Mouse (Mus musculus): Measurements from ENCODE around the gene Epha4. TPM values are rescaled to one million over a fixed set of nuclear protein-coding genes. Genes with fewer than 3 reads are reported as not detected.
A peak's percentile ranks its signal among the peaks of the same experiment; 100 is the strongest.

Gene Epha4
- total RNA-seq, 4 experiments from 2014 or later, result 1.1 to 1.4 (median 1.2) TPM

DNA sequence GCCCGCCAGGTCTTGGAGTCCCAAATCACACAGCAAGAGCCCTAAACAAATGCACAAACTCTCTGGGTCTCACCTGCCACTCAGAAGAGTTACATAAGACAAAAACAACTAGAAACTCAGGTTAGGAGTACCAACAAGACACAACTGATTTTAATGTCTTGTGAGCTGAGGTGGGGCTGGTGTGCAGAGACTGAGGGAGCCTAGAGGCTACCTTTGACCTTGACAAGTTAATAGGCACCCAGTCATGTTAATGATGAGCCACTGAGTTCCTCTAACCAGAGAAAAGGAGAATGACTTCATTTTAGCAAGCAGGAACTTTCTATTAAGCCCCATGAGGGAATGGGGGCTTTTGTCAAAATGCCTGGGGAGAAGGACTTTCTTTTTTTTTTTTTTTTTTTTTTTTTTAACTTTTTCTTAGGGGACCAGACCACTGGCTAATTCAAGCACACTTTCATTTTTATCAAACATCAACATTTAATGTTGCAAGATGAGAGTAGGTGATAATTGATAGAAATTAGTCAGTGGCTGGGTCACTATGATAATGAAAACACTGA is 67.8 kb downstream of the Epha4 start:
- no peak for DNase-seq (ENCODE audit: low spot score in 2 of 2)

DNA sequence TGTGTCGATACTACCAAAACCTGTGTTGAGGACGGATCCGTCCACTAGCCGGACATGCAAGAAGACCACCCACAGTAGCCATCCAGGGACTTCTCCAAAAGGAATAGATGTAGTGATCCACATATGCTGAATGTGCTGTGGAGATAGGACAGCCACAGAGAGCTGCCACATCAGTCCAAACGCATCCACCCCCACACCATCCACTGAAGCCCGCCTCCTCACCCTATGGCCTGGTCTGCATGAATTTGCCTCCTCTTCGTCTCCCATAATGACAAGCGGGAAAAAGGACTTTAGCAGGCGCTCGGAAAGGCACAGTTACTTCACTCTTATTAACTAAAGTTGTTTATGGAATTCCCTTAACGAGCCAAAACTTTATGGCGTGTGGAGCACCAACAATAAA is 68.5 kb downstream of the Epha4 start:
- DNase-seq (ENCODE audit: low spot score in 2 of 2), result no peak

DNA sequence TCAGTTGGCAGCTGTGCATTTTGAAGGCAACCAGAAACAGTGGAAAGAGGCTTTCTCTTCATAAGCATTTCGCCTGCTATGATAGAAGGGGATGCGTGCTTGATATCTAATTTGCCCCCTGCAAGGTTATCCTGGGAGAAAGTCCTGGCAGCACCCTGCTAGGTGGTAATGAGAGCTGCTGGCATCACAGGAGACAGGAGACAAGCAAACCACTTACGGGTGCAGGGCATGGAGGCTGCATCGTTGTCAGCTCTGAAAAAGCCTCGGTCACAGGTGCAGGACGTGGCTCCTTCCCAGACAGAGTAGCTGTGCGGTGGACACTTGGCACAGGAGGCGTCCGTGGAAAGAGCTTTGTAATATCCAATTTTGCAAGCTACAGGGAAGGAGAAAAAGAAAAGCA is 70.2 kb downstream of the Epha4 start:
- DNase-seq (ENCODE audit: low spot score in 2 of 2), result no peak

DNA sequence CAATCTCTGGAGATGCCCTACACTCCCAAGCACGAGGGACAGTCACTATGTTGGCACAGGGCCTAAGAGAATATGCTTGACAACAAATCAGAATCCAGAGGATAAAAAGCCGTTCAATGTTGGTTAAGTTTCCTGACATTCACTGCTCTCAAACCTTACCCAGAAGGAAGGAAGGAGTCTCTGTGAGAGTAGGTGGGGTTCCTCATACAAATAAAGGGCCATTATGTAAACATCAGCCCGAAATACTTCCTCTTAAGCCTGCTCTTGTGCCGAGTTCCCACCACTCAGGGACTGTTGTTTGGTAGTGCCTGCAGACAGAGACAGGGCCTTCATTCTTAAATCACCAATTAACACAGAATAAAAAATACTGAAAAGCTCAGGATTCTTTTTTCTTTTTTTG is 72.9 kb downstream of the Epha4 start:
- DNase-seq (ENCODE audit: low spot score in 2 of 2), result no peak

DNA sequence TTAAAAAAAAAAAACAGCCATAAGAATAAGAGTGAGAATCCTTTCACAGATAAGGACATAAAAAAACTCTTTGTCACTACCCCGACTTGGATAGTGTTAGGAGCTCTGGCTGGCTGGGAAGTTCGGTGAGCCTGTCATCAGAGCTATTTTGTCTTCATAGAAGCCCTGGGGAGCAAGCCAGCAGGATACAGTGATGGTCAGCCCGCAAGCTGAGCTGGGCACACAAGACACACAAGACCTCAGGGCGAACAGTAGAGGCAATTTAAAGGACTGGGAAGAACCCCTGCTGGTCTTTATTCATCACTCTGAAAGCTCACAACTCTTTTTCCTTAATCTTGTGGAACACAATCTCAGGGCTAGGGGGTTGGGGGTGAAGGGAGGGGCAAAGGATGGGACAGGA is 73.5 kb downstream of the Epha4 start:
- DNase-seq (ENCODE audit: low spot score in 2 of 2), result no peak

DNA sequence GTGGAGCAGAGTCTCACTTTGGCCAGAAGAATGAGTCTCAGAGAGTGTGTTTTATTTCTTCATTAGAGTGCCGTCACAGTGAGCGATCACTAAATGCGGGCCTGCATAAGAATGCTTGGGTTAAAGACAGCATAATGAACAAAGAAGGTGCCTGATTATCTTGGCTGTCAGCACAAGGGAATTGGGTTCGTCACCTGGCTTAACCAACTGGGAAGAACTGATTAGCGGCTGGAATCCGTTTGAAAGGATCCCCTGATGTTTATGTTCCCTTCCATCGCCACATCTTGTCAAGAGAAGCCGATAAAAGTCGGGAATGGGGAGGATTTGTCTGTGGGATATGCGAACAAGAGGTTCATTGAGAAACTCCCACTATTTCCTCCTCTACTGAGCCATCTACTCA is 74.4 kb downstream of the Epha4 start:
- no peak for DNase-seq (ENCODE audit: low spot score in 2 of 2)

DNA sequence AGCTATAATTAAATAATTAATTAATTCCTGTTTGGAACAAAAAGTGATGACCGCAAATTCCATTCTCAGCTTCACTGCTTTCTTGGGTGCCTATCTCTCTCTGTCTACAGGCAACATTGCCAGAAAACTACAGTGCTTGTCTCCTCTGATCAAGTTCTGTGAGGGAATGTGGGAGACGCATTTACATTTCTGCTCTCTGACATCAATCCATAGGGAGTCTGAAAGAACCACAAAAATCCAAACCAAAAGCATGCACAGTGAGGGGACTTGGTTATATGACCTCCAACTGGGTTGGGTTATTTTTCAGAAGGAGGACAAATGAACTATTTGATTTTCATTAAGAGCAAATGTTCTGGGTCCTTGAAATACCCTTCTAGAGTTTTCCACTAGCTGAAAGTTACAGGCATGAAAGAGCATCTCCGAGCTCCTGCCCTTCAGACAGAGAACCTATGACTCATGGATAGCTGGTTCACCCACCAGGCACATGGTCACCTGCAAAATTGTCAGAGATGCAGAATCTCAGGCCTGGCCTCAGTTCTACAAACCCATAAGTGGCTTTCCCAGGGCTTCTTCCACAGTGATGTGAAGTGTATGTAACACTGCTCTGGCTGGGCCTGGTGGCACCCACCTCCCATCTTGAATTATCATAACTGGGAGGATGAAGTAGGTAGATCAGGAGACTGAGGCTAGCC is 75.4 kb downstream of the Epha4 start:
- DNase-seq (ENCODE audit: low spot score in 2 of 2), result no peak

DNA sequence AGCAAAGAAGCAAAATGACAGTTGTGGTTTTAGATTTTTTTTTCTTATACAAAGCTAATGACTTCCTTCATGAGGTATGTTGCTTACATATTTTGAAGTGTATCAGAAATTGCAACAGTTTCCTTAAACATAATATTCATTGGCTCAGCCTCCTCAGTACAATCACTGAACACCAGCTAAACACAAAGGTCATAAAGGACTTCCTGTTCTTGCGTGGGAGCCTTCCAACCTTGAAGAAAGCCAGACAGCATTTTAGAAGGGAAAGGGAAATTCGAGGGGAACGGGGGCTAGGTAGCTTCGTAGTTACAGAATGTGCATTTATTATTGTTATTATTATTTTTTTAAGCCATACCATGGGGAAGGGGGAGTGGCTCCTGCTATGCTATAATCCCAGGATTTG is 76.2 kb downstream of the Epha4 start:
- DNase-seq (ENCODE audit: low spot score in 2 of 2), result no peak

DNA sequence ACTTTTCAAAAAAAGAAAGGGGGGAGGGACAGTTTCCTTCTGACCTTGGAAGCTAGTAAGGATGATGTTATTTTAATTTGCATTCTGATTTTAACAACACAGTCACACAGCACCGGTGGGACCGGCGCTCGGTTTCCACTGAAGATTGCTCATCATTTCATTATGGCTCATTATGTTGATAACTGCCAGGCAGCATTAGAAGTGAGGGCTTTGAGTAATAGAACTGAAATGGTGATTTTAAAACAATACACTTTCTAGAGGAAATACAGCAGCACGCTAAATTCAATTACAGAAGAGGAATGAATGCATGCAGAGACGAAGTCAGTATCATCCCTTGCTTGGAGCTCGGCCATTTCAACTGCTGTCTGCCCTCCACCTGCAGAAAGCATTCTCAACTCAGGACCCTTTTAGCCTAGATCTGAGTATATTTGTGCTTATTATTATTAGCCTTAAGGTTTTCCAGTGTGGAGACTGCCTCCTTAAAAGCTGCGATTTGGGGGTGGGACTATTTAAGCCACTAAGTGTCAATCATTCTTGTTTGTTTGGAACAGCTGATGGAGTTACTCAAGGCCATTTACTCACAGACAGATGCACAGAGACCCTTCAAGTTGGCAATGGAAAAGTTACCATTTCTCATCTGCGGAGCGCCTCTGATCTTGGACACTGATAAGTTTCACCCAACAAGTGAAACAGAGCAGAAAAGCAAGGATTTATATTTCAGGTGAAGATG is 76.8 kb downstream of the Epha4 start:
- no peak for DNase-seq (ENCODE audit: low spot score in 2 of 2)

DNA sequence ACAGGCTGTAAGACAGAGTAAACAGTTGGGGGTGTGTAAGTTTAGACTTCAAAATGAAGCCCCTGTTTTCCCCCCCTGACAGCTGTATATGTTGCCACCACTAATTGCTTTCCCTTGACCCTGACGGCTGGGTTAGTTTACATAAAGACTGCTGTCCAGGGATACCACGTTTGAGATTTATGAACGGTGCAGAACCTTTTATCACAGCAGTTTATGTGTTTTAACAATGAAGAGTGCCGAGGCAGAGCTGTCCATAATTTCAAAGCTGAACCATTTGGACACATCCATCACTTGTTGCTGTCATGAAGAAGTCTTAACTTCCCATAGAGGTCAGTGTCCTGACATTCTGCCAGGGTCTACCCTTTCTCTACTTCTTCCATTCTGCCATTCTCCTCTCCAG is 79.8 kb downstream of the Epha4 start:
- no peak for DNase-seq (ENCODE audit: low spot score in 2 of 2)

DNA sequence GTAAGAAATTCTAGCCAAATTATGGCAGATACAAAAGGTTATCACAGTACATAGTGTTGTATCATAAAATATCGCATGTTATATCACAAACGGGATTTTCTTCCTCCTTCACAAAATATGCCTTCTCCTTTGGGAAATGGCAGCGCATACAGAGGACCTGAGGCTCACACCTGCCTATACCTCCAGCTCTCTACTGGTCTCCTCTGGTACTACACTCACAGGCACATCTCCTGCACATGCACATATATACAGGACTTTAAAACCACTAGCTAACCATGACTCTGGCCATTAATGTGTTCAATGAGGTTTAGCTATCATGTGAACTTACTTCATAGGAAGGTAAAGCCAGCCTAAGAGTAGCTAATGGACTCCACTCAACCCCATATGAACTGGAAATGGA is 81.7 kb downstream of the Epha4 start:
- no peak for DNase-seq (ENCODE audit: low spot score in 2 of 2)

DNA sequence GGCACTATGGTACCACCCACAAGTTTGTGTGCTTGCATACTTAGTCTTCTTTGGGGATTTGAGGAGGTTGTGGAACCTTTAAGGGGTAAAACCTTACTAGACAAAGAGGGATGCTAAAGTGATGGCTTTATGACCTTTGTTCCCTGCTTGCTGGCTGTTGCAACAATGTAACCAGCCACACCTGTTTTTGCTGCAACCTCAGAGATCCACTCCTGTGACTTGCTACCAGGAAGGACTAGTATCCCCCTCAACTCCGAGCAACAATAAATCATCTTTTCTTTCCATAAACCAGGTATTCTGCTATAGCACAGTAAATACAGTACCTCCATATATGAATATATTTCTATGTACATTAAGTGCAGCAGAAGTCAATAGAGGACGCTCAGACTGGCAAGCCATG is 82.4 kb downstream of the Epha4 start:
- no peak for DNase-seq (ENCODE audit: low spot score in 2 of 2)

DNA sequence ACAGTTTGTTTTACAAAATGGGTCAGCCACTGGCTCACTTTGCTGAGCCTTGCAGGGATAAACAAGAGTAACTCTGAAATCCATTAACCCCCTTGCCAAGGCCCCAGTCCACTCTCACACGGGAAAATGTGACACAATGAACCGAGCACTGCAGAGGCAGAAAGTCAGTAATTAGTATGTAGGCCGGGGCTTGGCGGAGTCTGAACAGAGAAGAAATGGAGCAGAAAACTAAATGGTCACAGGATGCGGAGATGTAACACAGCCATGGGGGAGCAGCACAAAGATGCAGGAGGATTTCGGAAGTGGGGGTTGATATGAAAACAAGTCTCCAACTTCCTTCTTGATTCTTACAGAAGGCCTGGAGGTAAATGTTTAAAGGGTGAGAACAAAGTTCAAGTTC is 85.7 kb downstream of the Epha4 start:
- DNase-seq (ENCODE audit: low spot score in 2 of 2), result no peak

DNA sequence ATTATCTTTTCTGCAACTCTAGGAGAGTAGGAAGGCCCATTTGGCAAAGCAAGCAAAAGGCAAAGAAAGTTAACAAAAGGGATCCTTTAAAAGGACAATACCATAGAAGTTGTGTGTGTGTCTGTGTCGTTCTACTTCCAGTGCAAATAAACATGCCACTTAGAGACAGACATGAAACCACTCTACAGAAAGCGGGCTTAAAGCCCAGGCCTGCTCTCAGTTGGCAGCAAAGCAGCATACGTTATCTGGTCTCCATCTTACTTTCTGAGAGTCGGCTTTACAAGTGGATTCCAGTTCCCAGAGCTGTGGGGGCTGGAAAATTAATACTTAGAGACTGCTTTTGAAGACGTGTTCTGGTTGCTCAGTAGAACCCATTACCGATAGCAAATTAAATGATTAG is 87.9 kb downstream of the Epha4 start:
- no peak for DNase-seq (ENCODE audit: low spot score in 2 of 2)

DNA sequence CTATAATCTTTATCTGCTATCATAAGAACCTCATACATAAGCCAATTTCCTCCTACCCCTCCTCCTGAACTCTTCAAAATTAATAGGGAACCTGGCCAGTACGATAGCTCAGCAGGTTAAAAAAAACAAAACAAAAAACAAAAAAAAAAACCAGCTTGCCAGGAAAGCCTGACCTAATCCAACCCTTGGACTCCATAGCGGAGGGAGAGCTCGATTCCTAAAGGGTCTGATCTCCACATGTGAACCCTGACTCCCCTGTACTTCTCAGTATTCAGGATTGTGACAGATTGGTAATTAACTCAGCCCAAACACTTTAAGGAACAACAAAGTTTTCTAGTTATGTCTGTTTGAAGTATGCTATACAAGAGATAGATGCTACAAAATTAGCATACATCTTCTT is 89.7 kb downstream of the Epha4 start:
- DNase-seq (ENCODE audit: low spot score in 2 of 2), result no peak

DNA sequence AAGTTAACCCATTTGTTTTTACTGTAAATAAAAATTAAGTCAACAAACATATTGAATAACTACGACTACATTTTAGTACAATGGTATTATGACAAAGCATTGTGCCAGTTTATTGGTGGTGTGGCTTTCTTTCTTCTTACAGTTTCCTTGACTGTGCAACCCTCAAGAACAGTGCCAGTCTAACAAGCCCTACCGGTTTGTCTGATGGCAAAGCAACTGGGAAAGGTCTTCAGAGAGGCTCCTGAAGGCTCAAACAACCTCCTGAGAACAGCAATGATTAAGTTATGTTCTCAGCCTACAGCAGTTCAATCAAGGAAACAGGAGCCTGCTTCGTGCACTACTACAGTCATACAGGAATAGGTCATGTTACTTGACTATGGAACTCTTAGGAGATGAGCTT is 93.8 kb downstream of the Epha4 start:
- no peak for DNase-seq (ENCODE audit: low spot score in 2 of 2)

DNA sequence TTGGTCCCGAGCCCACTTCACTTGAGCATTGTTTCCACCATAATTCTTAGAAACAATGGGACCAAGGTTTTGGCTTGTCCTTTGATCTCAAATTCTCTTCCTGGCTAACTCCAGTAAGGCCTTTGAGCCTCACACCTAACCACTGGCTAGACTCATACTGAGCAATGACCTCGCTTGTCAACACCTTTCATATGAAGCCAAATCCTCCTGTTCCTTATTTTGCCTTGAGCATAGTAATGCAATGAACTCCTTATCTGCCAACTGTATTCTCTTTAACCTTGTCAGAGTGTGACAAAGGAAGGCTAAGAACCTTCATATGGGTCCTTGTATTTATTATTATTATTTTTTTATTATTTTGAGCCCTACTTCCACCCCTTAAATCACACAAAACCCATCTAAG is 94.5 kb downstream of the Epha4 start:
- no peak for DNase-seq (ENCODE audit: low spot score in 2 of 2)

DNA sequence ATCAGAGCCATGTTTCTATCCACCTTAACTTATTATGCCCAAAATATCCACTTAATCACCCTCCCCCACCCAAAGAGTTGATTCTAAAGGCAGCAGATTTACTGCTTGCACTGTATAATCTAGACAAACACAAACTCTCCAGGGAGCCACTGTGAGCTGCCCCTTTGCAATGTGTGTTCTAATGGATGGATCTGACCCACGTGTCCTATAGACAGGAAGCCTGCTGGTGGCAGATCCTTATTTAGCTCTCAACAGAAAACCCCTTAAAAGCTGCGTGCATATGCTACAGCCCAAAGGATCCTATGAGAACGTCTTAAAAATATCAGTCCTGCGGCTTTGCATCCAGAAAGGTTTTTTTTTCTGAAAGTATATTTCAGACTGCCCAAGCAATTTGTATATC is 98.0 kb downstream of the Epha4 start:
- no peak for DNase-seq (ENCODE audit: low spot score in 2 of 2)

DNA sequence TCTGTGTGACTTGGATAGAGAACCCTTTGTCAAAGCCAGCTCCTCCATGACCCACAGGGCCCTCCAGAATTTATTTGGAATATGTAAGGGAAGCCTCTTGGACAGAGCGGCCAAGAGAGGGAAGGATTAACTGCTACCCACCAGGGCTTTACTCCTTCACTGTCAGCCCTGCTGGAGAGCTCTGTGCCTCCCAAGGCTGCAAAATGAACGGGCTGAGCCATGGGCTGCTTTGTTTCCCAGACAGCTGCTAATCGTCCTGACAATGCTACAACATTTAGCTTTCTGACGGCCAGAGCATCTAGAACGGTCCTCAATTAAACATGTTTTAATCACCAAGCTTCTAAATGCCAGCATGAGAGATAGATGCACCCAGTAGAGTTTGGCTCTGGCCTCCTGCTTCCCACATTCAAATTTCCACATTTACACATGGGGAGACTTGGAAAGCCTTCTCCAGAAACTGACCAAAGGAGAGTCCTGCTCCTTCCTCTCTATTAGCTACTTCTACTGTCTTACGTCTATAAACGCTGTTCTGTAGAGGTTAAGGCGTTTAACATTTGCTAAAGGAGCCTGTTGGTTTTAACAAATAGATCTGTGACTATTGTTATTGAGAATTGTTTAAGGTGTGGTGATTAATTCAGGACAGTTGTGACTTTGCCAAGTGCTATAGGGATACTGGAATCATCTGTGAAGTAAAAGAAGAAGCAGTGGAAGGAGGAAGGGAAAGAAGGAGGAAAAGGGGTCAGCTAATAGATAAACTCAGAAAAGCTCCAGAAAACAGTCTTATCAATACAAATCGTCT is 101.8 kb downstream of the Epha4 start:
- DNase-seq (ENCODE audit: low spot score in 2 of 2), result no peak

DNA sequence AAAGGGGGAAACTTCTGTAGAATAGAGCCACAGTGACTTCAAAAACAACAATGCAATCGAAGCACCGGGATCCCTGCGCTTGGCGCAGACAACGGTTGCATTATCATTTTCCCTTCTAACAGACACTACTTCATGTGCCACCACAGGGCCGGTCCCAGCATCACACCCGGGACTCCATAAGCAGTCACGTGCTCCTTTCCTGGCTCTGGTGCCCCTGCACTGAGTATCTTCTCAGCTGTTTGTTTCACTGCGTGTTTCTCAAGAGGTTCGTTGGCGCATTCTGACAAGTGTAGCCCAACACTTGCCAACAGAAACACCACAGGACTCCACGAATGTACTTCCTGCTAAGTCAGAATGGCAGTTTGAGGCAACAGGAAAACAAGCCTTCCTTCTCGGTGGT is 102.6 kb downstream of the Epha4 start:
- DNase-seq (ENCODE audit: low spot score in 2 of 2), result peak in 1 of 2 experiments; percentile 5

DNA sequence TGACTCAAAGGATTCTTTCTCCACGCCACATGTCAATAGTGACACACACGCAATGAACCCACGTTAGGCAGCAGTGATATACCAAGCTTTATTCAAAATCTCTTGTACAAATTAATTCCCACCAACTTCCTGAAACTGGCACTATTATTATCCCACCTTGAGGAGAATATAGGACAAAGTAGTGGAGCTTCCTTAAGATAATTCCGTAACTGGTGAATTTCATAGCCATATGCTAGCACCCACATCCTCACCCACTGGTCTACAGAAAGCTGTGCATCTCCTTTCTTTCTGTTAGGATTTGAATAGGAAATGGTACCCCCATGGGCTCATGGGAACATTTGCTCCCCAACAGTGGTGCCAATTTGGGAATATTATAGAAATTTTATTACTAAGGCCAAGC is 103.7 kb downstream of the Epha4 start:
- no peak for DNase-seq (ENCODE audit: low spot score in 2 of 2)

DNA sequence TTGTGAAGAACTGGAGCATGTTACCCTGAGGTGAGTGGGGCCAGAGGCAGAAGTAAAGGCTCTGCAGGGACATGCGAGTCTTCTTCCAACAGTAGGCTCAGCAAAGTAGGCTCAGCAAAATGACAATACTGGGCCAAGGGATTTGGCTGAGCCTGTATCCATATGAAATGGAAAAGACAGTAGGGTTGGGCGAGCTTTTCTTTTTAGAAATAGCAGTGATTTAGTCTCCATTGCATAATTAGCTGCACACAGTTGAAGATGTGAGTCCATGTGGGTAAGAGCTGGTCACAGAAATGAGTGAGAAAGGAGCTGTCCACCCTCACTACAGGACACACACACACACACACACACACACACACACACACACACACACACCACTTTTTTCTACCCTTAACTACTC is 104.2 kb downstream of the Epha4 start:
- DNase-seq (ENCODE audit: low spot score in 2 of 2), result no peak
